Mouse (Mus musculus) small intestine, adult 2 months (tissue): ENCODE data around the gene Magi1. TPM values are rescaled to one million over a fixed set of nuclear protein-coding genes. Genes with fewer than 3 reads are reported as not detected.

Experiments used
- H3K27ac ChIP-seq: fragments of 200-500 bp; 2 replicates; pipeline ENCODE4 v1.5.1; 2012; ENCODE audit warnings: low read depth, low read length, control low read depth, inconsistent platforms; ENCODE audit not compliant: insufficient read depth
- H3K27me3 ChIP-seq: fragments of 200-500 bp; 2 replicates; pipeline ENCODE4 v1.6.1; 2012; ENCODE audit warnings: mild to moderate bottlenecking, moderate library complexity, low read length, inconsistent platforms; ENCODE audit not compliant: control insufficient read depth, insufficient read depth
- H3K36me3 ChIP-seq: fragments of 200-500 bp; 2 replicates; pipeline ENCODE4 v1.6.1; 2012; ENCODE audit warnings: mild to moderate bottlenecking, low read length, control low read depth, inconsistent platforms; ENCODE audit not compliant: control insufficient read depth, insufficient read depth
- H3K4me1 ChIP-seq: fragments of 200-500 bp; 2 replicates; pipeline ENCODE4 v1.6.1; 2012; ENCODE audit warnings: low read length, inconsistent platforms, mixed read lengths; ENCODE audit not compliant: control insufficient read depth, insufficient read depth, insufficient read length
- H3K4me3 ChIP-seq: fragments of 200-500 bp; 2 replicates; pipeline ENCODE4 v1.5.1; 2012; ENCODE audit warnings: low read depth, mild to moderate bottlenecking, control low read depth, inconsistent platforms, low read length, moderate library complexity
- CTCF ChIP-seq: fragments of 200-500 bp; IDR thresholded peaks from 2 replicates; pipeline ENCODE4 v1.5.1; 2012; ENCODE audit warnings: low read depth, mild to moderate bottlenecking, control low read depth, inconsistent platforms, low read length, moderate library complexity, mixed read lengths; ENCODE audit not compliant: insufficient replicate concordance, insufficient read length; ENCODE audit errors: extremely low read depth
- POLR2A ChIP-seq: fragments of 200-500 bp; IDR thresholded peaks from 2 replicates; pipeline ENCODE4 v1.6.1; 2012; ENCODE audit warnings: low read depth, mild to moderate bottlenecking, control low read depth, inconsistent platforms, low read length, moderate library complexity
- WGBS: fragments of 180-500 bp; shearing (Covaris S2); methylation state at CpG from one replicate; pipeline ENCODE4 v1.1.7; 2018; 5-methylcytosine and 5-hydroxymethylcytosine counted together
- polyA plus RNA-seq: library from polyadenylated mRNA; depleted of rRNA; stranded (reverse); fragments of >200 nt; gene quantifications from 2 replicates; pipeline ENCODE4 v1.2.3, GENCODE M21; 2012; rRNA removed

Magi1 gene
- polyA plus RNA-seq = 2.5 and 7.0 TPM in 2 replicates

DNA sequence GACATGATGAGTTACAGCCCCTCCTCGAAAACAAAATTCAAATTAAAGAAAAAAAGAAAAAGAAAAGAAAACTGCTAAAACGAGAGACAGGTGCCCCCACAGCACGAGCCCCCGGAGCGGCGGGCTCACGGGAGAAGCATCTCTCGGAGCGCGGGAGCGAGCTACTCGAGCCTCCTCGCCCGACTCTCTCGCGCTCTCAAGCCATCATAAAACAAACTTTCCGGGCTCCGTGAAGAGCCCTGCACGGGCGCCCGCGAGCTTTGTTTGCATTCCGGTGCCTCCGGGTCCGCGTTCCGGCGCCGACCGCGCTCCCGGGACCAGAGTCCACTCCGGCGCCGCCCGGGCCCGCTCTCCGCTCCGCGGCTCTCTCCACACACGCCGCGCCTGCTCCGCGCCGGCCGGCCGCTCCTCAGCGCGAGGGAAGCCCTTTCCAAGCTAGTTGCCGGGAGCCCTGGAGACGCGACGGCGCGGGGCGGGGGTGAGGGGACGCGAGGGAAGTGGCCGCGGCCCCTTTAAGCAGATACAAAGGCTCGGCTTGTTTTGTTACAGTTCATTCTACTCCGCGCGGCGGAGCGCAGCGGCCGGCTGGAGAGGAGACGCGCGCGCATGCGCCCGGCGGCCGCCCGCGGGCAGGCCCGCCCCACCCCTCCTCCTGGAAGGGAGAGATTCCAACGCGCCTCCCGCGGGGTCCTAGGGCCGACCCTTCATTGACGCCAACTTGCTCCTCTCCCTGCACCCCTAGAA, at the start of gene Magi1:
Magi1 (minus strand) TSS at position 600 of the 744 bp plus-strand sequence.
- no peaks in the 10 kb centered on the region; the same call in 1 of the 2 replicates for H3K4me1 ChIP-seq
- H3K36me3 ChIP-seq = no peaks in the 10 kb centered on the region
- no peaks in the 10 kb centered on the region for H3K27me3 ChIP-seq
- peak within 1 kb of the TSS; percentile 91 for H3K27ac ChIP-seq
- no peak for TF ChIP-seq CTCF
- TF ChIP-seq POLR2A = peak; percentile 58; the same call in 1 of the 2 replicates
- under 1% methylated on average over 86 of the region's 86 CpGs for WGBS
- H3K4me3 ChIP-seq = peak within 1 kb of the TSS; percentile 72

DNA sequence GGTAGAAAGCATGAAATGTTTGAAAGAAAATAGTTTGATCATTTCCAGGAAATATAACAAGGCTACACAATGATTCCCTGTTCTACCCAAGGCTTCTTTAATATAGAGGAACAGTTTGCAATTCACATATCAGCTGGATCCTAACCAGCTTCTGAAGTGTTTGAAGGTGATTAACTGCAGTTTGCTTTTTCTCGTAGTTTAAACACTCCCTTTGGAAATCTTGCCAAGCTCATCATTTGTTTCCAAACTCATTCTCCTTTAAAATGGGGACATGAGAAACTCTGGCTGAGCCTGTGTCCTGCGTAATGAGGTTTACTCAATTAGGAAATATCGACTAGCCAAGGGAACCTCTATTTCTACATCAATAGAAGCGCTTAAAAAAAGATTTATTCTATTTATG, 43.4 kb upstream of the Magi1 start:
- WGBS = 62% methylated on average over 4 of the region's 4 CpGs
- Histone ChIP-seq H3K4me1 (no peaks in the 10 kb centered on the region), H3K4me3 (no peak overlapping the region), H3K36me3 (no peaks in the 10 kb centered on the region), H3K27me3 (no peaks in the 10 kb centered on the region), H3K27ac (no peak overlapping the region)
- TF ChIP-seq POLR2A (no peak), CTCF (no peak)

DNA sequence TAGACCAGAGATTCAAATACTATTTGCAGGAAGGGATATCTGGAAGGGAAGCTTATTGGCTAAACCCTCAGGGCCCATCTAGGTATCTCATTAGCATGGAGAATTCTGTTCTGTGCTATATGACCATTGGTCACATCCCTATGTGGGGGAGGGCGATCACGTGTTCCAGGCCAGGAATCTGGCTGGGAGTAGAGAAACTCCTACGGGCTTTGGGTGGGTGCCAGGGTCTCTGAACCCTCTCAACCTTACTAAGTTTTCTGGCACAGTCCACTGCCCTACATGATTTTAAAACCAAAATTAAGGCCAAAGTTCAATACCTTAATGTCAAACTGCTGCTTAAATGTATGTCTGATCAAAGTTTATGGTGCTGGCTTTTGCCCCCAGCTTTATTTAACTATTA, 33.2 kb upstream of the Magi1 start:
- no peaks in the 10 kb centered on the region for H3K4me1 ChIP-seq
- H3K27ac ChIP-seq = no peak overlapping the region
- no peak for TF ChIP-seq CTCF
- TF ChIP-seq POLR2A = no peak
- WGBS = 56% methylated on average over 3 of the region's 3 CpGs
- no peaks in the 10 kb centered on the region for H3K36me3 ChIP-seq
- H3K4me3 ChIP-seq = no peak overlapping the region
- no peaks in the 10 kb centered on the region for H3K27me3 ChIP-seq

DNA sequence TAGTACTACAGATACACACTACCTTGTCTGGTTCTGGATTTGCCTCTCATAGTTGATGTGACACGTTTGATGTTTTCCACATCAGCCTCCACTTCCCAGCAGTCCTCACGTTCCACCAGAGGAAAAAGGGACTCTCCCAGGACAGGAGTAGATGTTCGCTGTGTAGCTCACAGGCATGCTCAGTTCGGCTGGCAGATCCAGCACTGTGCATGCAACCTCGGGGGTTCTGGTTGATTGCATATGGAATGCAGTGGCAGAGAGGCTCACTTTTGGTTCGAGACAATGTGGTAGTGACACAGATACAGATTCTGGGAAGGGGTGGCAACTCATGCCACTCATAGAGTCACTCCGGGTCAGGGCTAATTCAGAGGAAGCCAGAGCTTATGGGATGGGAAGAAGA, 28.6 kb upstream of the Magi1 start:
- no peaks in the 10 kb centered on the region for H3K36me3 ChIP-seq
- H3K27me3 ChIP-seq = no peaks in the 10 kb centered on the region
- 78% methylated on average over 7 of the region's 7 CpGs for WGBS
- H3K27ac ChIP-seq = no peak overlapping the region
- no peak overlapping the region for H3K4me3 ChIP-seq
- no peaks in the 10 kb centered on the region for H3K4me1 ChIP-seq
- TF ChIP-seq CTCF (no peak), POLR2A (no peak)

DNA sequence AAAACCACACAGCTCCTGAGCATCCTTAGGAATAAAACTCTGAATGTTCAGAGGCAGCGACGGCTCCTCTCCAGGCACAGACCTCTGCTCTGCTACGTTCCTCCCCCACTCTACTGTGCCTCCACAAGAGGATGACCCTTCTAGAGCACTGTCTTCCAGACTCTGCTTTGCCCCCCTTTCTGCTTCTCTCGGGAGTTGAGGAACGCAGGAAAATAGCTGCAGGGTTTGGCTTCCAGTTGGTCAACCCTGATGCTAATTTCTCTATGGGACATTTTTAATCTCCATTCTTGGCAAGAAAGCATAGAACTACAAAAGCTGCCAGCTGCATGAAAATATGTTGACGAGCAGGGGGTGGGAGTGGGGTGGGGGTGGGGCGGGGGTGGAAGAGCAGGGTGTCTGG, 24.8 kb upstream of the Magi1 start:
- no peak overlapping the region for H3K27ac ChIP-seq
- no peaks in the 10 kb centered on the region for H3K36me3 ChIP-seq
- no peak overlapping the region for H3K4me3 ChIP-seq
- WGBS = 56% methylated on average over 7 of the region's 7 CpGs
- H3K27me3 ChIP-seq = no peaks in the 10 kb centered on the region
- no peaks in the 10 kb centered on the region for H3K4me1 ChIP-seq
- no peak for TF ChIP-seq CTCF
- TF ChIP-seq POLR2A = no peak

DNA sequence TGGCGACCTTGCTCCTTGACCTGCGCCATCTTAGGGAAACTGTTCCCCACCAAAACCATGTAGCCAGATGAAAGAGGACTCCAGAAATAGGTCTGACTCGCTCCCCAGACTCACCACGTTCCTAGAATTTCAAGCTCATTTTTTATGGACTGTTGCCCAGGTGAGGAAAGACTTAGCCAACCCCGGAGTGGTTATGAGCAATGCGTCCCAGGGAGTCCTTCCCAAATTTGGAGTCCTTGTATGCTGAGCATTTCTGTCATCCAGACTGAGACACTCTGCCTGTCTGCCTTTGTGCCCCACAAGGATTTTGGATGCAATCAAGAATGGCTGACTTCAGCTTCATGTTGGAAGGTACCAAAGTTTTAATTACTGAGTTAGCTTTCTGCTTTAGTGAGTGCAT, 19.8 kb upstream of the Magi1 start:
- 78% methylated on average over 6 of the region's 6 CpGs for WGBS
- no peak overlapping the region for H3K27ac ChIP-seq

DNA sequence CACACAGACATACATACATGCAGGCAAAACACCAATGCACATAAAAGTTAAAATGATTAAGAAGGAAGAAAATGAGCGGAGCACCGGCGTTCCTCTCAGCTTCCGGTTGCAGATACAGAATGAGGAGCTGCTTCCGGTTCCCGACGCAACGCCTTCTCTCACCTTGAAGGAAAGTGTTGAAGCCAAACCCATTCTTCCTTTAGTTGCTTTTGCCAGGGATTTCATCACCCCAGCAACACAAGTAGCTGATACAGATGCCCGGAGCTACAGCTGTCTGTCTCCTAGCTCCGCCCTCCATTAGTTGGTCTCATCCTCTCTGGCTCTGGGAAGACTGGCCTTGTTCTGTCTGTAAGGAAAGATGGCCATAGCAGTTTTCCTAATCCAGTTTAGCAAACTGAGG, 18.1 kb upstream of the Magi1 start:
- 93% methylated on average over 10 of the region's 10 CpGs for WGBS
- Histone ChIP-seq H3K4me1 (no peaks in the 10 kb centered on the region), H3K36me3 (no peaks in the 10 kb centered on the region), H3K27ac (no peak overlapping the region), H3K27me3 (no peaks in the 10 kb centered on the region), H3K4me3 (no peak overlapping the region)
- no peak for TF ChIP-seq POLR2A
- no peak for TF ChIP-seq CTCF

More for the DNA sequence above, 19.8 kb upstream of the Magi1 start:
- no peaks in the 10 kb centered on the region for H3K4me1 ChIP-seq
- H3K36me3 ChIP-seq = no peaks in the 10 kb centered on the region
- TF ChIP-seq POLR2A = no peak
- TF ChIP-seq CTCF = no peak
- H3K4me3 ChIP-seq = no peak overlapping the region
- no peaks in the 10 kb centered on the region for H3K27me3 ChIP-seq

DNA sequence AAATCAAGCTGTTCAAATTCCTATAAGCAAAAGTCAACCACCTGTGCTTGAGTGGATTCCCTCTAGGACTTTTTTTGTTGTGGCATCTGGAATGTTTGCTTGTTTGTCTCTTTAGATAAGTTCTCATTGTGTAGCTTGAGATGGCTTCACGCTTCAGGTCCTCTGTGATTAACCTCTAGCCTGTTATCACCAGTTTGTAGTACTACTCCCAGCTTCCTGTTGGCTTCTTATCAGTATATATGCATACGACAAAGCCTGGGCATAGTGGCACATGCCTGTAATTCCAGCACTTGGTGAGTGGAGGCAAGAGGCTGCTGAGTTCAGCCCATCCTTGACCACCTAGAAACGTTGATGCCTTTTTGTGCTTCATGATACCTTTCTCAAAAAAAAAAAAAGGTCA, 16.8 kb upstream of the Magi1 start:
- Histone ChIP-seq H3K4me1 (no peaks in the 10 kb centered on the region), H3K27me3 (no peaks in the 10 kb centered on the region), H3K36me3 (no peaks in the 10 kb centered on the region), H3K4me3 (no peak overlapping the region), H3K27ac (no peak overlapping the region)
- TF ChIP-seq CTCF (no peak), POLR2A (no peak)
- WGBS = 24% methylated on average over 3 of the region's 3 CpGs
